Mouse (Mus musculus): ENCODE data around the gene Sptssb.

Gene Sptssb

DNA sequence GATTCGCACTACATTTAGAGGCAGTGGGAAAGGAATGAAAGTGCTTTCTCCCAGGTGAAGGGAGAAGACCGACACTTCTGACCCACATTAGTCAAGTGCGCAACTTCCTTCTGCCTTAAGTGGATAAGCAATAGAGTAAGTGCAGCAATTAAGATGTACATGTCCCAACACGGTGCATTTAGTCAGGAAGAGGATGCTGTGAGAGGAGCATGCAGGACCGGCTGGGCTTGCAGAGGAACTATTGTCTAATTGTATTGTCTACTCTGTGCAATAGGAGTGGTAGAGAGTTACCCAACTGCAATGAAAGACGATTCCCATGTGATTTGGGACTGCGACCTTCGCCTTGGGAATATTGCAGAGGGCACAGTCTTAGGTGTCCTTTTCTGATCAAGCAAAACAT is 30.2 kb downstream of the Sptssb start:
- no peak for DNase-seq (ENCODE audit: low spot score)

DNA sequence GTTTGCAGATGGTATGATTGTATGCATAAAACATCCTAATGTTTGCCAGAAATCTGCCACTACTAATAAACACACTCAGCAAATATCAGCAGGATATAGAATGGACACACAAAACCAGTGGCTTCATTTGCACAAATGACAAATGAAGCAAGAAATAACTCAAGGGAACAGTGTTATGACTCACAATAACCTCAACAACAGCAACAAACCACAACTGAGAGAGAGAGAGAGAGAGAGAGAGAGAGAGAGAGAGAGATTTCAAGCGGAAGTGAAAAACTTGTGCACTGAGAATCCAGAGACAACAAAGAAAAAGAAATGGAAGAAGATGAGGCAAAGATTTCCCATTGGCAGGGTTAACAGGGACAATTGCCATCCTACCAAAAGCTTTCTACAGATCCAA is 35.2 kb downstream of the Sptssb start:
- DNase-seq (ENCODE audit: low spot score) = no peak

DNA sequence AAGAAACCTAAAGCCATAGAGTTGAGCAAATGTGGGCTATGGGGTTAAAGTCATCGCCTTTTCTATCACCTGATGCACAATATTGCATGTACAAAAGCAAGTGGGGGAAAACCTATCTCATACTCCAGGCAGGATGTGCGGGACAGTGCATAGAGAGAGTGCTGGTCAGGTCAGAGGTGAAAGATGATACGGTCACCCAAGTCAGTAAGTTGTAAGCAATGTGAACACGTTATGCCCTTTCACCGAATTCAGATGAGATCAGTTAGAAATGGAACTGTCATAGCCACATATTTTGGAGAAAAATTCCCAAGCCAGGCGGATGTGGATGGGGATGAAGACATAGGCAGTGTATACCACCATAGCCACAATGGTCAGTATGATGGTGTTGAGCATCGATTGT is 39.1 kb downstream of the Sptssb start:
- no peak for DNase-seq (ENCODE audit: low spot score)

DNA sequence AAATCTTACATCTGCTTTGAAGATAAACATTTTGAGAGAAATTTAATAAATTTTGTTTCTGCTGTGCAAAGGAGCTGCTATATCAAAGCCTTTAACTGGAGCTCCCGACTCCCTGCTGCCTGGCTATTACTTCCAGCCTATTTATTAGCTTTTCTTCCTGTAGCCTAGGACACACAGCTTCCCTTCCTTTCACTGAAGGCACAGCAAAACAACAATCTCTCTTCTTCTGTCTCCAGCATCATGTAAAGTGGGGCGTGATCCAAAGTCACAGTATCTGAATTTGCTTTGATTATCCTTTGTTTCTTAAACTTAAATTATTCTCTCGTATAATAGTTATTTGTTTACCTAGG is 39.9 kb downstream of the Sptssb start:
- peak; percentile 78 for DNase-seq (ENCODE audit: low spot score)

DNA sequence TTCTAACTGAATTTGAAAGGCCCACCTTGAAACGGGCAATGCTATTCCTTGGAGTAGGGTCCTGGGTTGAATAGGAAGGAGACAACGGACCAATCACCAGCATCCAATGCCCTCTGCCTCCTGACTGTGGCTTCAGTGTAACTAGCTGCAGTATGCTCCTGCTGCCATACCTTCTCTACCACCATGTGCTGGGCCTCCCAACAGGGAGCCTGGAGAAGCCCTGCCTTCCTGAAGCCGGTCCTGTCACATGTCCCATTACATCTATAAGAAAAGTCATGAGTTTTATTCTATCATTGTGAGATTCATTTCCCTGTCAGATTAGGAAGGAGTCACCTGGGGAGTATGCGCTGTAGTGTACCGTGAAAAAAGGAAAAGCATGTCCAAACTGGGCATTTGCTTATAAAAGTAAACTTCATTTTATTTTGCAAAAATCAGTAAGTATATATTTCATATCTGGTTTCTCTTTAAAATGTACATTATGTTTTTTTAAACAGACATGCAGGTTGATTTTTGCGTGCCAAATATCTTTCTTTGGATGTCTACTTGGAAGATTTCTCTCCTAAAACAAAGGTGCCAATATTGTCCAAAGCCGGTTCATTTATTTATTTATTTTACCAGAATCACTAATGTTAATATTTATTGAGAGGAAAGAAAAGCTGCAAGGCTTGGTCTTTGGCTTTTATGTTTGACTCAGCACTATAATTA is 40.4 kb downstream of the Sptssb start:
- peak; percentile 39 for DNase-seq (ENCODE audit: low spot score)

DNA sequence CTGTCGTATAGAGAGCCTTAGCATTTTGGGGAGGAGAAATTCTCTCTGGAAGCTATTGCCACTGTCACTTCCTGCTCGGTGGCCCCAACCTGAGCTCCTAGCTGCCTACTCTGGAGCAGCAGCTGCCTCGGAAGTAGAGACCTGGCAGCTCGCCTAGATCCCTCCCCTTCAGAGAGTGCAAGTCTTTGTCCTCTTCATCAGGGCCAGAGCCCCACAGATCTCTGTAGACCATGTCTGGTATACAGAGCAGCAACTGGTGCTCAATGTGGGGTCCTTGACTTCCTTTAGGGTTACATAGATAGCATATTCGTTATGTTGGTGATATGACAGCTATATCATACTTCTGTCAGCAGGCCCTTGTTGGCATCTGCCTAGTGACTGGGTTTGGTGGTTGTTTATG is 41.3 kb downstream of the Sptssb start:
- DNase-seq (ENCODE audit: low spot score) = no peak

DNA sequence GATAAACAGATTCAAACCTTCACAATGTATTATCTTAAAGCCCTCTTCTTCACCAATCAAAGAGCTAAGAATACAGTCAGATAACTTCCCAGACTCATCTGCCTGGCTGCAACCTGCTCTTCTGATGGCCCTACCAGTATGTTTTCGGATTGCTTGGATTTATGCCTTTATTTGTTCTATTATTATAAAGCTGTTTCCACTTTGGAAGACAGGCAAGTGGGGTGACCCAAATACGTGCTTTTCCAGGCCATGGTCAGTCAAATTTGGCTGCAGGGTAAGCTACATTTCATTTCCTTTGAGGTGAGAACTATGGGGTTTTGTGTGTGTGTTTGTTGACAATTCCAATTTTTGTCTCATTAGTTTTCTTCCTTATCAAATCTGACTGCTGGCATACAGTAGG is 43.2 kb downstream of the Sptssb start:
- DNase-seq (ENCODE audit: low spot score) = no peak

DNA sequence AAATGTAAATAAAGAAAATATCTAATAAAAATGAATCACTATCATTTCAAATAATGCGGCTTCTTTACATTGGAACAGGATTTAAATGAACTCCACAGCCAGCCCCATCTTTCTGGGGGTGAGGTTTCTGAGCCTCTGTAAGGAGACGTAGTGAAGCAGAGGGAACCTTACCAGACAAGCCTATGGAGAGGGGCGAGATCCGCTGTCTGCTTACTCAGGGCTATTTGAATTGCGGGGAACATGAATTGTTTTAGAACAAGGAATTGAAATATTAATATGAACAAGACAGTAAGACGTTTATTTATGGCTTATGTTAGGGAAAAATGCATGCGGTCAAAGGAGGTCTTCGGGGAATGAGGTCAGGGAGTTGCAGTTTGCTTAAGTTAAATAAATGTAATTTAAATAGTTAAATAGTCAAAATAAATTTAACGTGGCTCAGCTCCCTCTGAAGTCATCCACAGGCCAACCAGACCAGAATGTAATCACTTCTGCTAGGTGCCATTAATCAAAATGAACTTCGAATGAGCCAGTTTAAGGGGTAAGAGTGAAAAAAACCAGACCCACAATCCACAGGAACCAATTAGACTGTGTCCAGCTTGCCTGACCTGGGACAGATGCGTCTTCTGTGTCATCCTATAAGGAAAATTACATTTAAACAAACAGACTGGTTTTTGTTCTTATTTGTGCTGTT is 46.6 kb downstream of the Sptssb start:
- no peak for DNase-seq (ENCODE audit: low spot score)

DNA sequence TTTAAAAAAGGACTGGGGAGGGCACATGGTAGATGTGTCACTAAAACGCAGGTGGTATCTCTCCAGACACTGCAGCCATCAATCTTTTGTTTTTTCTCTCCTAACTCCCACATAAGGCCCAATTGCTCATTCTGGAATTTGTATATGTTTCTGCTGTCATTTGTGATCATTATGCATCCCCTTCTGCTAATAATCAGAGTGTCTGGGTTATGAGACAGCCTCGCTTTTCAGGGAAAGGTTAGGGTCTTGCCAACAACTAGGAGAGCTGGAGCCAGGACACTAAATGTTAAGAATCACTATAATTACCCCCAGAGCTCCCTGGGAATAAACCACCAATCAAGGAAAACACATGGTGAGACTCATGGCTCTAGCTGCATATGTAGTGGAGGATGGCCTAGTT is 47.3 kb downstream of the Sptssb start:
- no peak for DNase-seq (ENCODE audit: low spot score)

DNA sequence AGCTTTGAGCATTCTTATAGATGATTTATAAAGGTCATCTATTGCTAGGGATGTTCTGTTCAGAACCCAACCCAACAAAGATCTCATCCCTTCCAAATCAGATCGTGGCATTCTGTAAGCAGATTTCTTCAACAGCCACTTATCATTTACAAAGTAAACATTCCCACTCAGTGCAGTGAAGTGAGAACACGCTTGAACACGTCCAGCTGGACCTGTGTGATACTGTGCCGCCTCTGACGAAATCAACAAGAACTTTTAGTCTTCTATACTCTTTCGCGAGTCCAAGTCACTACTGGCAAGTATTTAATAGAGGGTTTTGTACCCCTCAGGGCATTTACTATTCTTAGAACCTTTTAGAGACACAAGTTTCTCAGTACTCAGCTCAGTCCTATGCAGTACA is 51.3 kb downstream of the Sptssb start:
- DNase-seq (ENCODE audit: low spot score) = no peak

DNA sequence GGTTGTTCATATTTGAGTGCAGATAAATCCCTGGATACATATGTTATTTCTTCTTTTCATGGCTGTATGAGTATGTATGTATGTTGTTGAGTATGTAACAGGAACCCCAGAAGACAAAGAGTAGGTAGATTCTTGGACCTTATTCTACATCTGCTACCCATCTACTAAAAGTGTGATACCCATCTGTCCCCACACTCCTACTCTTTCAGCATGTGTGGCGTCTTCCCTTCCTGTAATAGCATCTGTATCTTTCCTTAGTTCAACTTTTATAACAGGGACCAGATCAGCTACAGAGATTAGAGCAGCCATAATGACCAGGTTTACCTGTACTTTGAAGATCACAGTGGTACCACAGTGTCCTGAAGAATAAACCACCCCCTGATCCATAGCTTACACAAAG is 56.6 kb downstream of the Sptssb start:
- no peak for DNase-seq (ENCODE audit: low spot score)

DNA sequence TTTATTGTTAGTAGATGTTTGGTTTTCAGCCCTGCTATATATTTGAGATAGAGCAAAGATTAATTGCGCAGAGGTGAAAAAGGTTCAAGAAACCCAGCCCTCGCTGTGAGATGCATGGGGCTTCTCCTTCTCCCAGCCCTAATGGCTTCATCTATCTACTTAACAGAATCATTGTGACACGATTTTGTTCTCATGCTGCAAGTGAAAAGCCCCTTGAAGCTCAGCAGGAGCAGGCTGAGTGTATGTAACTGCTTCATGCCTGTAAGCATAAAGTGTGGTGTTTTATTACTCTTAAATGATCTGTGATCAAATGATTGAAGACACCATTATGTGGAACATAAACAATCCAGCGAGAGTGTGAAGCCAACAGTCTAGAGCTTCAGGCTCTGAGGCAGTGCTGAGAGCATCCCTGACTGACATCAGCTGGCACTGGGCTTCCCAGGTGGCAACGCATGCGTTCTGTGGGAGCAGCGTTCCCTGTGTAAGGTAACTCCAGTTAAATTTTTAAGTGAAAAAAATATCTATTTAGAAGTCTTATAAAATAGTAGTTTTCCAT is 58.8 kb downstream of the Sptssb start:
- DNase-seq (ENCODE audit: low spot score) = no peak

DNA sequence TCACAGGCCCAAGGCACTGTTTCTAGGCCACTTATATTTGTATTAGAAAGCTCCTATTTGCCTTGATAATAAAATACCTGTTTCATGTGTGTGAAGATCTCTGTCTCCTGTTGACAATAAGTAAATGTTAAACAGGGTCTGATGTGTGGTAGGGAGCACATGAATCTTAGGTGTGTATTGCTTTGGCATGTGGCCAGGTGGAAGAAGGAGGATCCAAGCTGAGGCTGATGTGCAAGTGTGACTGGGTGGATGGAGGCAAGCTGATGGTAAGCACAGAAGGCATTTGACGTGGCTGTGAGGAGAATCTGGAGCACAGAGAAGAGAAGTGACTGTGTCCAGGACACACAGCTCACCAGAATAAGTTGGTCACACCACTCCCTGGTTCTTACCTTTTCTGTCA is 60.6 kb downstream of the Sptssb start:
- no peak for DNase-seq (ENCODE audit: low spot score)

DNA sequence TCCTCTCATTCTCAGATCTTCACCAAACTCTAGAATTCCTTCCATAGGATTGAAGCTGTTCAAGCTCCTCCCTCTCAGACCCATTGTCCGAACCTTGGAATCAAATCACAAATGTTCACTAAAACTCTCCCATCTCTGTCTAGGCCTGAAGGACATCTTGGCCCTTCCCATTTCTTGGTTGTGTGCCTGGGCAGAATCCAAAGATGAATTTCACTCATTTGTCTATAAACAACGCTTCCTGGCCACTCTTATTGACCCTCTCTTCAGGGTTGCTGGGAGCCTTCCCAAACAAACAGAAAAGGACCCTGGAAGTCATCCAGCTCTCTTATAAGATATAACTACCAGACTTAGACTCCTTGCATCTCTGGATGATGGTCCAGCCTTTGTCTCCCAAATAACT is 61.8 kb downstream of the Sptssb start:
- DNase-seq (ENCODE audit: low spot score) = no peak

DNA sequence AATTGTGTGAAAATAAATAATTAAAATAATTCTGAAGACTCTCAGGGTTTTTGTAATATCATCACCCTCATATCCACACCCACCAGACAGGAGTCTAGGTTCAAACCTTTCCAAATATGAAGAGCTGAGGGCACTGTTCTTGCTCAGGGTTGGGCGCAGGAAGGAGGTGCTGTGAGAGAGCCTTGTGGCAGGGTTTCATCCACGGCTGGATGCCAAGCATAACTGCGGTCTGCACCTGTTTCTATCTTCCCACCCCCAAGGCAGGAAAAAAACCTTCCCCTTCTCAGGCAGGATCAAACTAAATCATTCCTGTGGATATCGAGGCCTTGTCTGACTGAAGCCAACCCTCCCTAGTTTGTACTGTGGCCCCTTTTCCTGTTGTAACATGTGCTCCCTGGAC is 62.2 kb downstream of the Sptssb start:
- no peak for DNase-seq (ENCODE audit: low spot score)

DNA sequence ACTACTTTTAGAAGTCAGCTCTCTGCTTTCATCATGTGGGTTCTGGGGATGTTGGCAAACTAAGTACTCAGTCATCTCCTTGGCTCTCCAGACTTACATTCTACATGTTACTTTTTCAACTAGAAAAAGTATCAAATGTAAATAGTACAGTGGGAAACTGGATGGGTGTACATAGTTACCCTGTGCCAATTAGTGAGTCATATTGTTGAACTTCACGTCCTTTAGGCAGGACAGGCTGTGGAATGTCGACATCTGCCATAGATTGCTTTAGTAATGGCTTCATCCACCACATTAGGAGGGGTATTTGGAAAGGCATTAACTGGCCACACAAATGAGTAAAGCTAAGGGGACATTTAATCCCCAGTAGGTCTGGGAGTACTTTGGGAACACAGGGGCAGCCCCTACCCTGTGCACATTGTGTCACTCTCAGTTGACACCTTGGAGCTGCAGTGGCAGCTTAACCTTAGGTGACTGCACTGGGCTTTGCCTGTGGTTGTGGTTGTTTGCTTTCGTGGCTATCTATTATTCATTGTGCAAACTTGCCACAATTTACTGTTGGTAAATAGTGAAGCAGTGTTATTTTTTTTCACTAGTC is 66.8 kb downstream of the Sptssb start:
- no peak for DNase-seq (ENCODE audit: low spot score)

DNA sequence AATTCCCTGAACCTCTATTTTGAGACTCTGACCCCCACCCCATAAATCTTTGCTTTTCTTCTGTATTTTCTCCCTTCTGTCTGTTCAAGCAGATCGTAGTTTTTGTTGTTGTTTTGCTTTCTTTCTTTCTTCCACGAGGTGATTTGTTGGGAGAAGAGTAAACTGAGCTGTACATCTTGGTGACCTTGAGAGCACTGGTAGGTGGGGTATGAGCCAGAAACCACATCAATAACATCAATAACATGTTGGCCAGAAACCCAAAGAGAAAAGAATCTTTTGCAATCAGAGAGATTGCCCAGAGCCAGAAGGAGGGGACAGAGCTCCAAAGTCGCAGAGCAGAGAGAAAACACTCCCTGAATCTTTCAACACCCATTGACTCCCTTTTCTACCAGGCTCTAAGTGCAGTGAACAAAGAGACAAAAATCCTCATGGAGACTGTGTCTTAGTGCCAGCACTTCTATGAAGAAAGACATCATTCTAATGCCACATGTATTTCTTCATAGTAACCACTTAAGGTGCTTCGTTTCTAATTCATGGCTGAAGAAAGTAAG is 80.4 kb downstream of the Sptssb start:
- DNase-seq (ENCODE audit: low spot score) = no peak

DNA sequence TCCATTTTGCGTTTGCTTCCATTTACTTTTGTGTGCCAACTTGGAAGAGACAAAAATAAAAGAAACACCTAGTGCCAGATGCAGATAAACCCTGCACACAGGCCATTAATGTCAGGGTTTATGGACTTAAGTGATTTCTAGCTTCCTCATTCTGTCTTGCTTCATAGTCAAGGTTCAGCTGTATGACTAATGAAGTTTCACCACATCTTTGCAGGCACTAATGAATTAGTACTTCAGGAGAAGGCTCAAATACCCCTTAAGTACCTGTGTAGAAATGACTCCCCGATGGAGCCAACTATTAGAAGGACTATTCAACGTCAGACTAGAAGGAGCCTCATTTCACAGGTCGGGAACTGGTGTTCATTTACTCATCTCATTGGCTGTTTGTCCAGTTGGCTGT is 86.4 kb downstream of the Sptssb start:
- no peak for DNase-seq (ENCODE audit: low spot score)

Data from retina, embryonic 14.5 days (tissue).